Mouse (Mus musculus) C2C12 (cell line): ENCODE results near the gene Ube2l3. TPM values are rescaled to one million over a fixed set of nuclear protein-coding genes. Genes with fewer than 3 reads are reported as not detected.

ENCODE experiments used
- H3K27me3 ChIP-seq: one replicate; pipeline ENCODE4 v1.6.1; 2011; ENCODE audit not compliant: control insufficient read depth, insufficient read depth, insufficient read length
- H3K36me3 ChIP-seq: one replicate; pipeline ENCODE4 v1.6.1; 2011; ENCODE audit not compliant: control insufficient read depth, insufficient read depth
- H3K4me3 ChIP-seq: one replicate; pipeline ENCODE4 v1.5.1; 2011; ENCODE audit warnings: mild to moderate bottlenecking, control low read depth; ENCODE audit not compliant: poor library complexity, insufficient read depth, severe bottlenecking
- H3K79me2 ChIP-seq: one replicate; pipeline ENCODE4 v1.6.1; 2011; ENCODE audit not compliant: control insufficient read depth, insufficient read depth
- H3K79me3 ChIP-seq: one replicate; pipeline ENCODE4 v1.6.1; 2011; ENCODE audit warnings: low read depth, control low read depth
- H3ac ChIP-seq: one replicate; pipeline ENCODE3; 2011; ENCODE audit warnings: low read depth; ENCODE audit not compliant: control insufficient read depth, insufficient read length
- CEBPB ChIP-seq: IDR thresholded peaks from one replicate; pipeline ENCODE4 v1.6.1; 2011; ENCODE audit warnings: low read depth, mild to moderate bottlenecking, control low read depth, moderate library complexity
- CTCF ChIP-seq: IDR thresholded peaks from one replicate; pipeline ENCODE4 v1.5.1; 2011; ENCODE audit not compliant: control insufficient read depth, insufficient read depth, insufficient read length
- FOSL1 ChIP-seq: IDR thresholded peaks from one replicate; pipeline ENCODE4 v1.8.0; 2011; ENCODE audit warnings: mild to moderate bottlenecking, low read length; ENCODE audit not compliant: poor library complexity, insufficient read depth, severe bottlenecking
- MAX ChIP-seq: IDR thresholded peaks from one replicate; pipeline ENCODE4 v1.6.1; 2011; ENCODE audit warnings: mild to moderate bottlenecking, control low read depth
- MYOD1 ChIP-seq: IDR thresholded peaks from one replicate; pipeline ENCODE4 v1.6.1; 2011; ENCODE audit warnings: low read depth; ENCODE audit not compliant: control insufficient read depth, insufficient read length
- MYOG ChIP-seq: IDR thresholded peaks from one replicate; pipeline ENCODE4 v1.6.1; 2011; ENCODE audit not compliant: control insufficient read depth, insufficient read length; ENCODE audit errors: extremely low read depth
- USF1 ChIP-seq: IDR thresholded peaks from one replicate; pipeline ENCODE4 v1.6.1; 2011; ENCODE audit warnings: low read depth, mild to moderate bottlenecking, control low read depth, moderate library complexity
- polyA plus RNA-seq: library from polyadenylated mRNA; unstranded; fragments of >200 nt; fragmentation: generic; extraction: Trizol; gene quantifications from one replicate; pipeline ENCODE4 v1.2.1, GENCODE M21; 2012; ENCODE audit warnings: missing spikeins

Ube2l3 gene
- polyA plus RNA-seq, 1 experiment, result 135 TPM

- TF ChIP-seq USF1, result no peak
- TF ChIP-seq MYOG, result no peak
- no peak for TF ChIP-seq MAX
- no peak for TF ChIP-seq FOSL1
- TF ChIP-seq CEBPB, result no peak
- no peak for TF ChIP-seq CTCF
- no peak for TF ChIP-seq MYOD1
- Histone ChIP-seq H3K79me2 (no peaks in the 10 kb centered on the region), H3ac (no peak overlapping the region), H3K27me3 (no peaks in the 10 kb centered on the region), H3K79me3 (no peaks in the 10 kb centered on the region), H3K36me3 (peaks cover 14% of the 10 kb centered on the region), H3K4me3 (peak overlapping the region; percentile 11)
These were observed 54.4 kb downstream of the Ube2l3 start for GRCm38 (mm10) chr16:17148084-17148483.

DNA sequence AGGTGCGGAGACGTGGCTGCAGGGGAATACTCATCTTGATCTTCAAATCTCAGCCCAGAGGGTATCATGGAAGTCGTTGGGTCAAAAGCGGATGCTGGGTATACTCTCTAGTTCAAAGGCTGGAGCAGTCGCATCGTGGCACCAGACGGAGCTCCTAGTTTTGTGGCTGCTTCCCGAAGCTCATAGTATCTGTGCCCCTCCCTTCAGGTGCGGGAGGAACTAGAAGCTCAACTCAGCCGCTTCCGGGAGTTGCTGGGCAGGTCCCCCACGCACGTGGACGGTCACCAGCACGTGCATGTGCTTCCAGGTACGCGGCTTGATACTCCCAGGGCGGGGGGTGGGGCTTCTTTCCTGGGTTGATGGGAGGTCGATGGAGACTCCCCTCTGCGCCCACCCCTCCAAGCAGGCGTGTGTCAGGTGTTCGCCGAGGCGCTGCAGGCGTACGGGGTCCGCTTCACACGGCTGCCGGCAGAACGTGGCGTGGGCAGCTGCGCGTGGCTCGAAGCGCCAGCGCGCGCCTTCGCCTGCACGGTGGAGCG lies 55.0 kb downstream of the Ube2l3 start:
- Histone ChIP-seq H3K79me2 (no peaks in the 10 kb centered on the region), H3K79me3 (no peaks in the 10 kb centered on the region), H3K27me3 (no peaks in the 10 kb centered on the region), H3ac (peak overlapping the region; percentile 61), H3K4me3 (peak overlapping the region; percentile 36), H3K36me3 (peaks cover 8% of the 10 kb centered on the region)
- TF ChIP-seq CTCF (no peak), CEBPB (no peak), FOSL1 (no peak), MYOG (no peak), MYOD1 (no peak), USF1 (no peak), MAX (no peak)

GRCm38 (mm10) chr16:17146772-17147235 lies 55.6 kb downstream of the Ube2l3 start, which contains the start of gene Ccdc116:
Gene Ccdc116, minus strand, starts transcription at chr16:17147229.
- Histone ChIP-seq H3K79me3 (no peaks in the 10 kb centered on the region), H3K27me3 (no peaks in the 10 kb centered on the region), H3K79me2 (no peaks in the 10 kb centered on the region), H3K4me3 (peak within 1 kb of the TSS; percentile 36), H3ac (peak within 1 kb of the TSS; percentile 61), H3K36me3 (peaks cover 3% of the 10 kb centered on the region)
- no peak for TF ChIP-seq CEBPB
- TF ChIP-seq USF1, result no peak
- TF ChIP-seq MYOD1, result no peak
- peak; percentile 13 for TF ChIP-seq CTCF
- TF ChIP-seq MAX, result peak; percentile 76
- TF ChIP-seq MYOG, result no peak
- no peak for TF ChIP-seq FOSL1

DNA sequence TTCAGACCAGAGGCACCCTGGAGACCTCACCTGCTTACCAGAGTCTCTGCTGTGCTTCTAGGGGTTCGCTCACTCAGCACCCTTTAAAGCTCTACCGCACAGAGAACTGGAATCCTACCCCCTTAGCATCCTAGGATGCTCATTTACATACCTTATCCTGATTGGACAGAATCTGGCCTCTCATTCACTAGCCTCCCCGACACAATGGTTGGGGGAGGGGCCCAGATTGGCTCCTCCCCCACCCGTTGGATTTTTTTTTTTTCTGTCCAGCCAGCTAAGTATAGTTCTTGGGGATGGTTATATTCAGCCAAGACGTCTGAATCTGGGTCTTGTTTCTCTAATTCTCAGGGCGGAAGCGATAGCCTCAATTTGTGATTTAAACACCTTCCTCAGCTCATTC lies 58.1 kb downstream of the Ube2l3 start, which contains the start of gene Ydjc:
Gene Ydjc, plus strand, starts transcription at position 283 of the 400 bp plus-strand sequence.
- Histone ChIP-seq H3K36me3 (no peaks in the 10 kb centered on the region), H3K4me3 (no peak within 1 kb of the TSS), H3ac (no peak within 1 kb of the TSS), H3K27me3 (no peaks in the 10 kb centered on the region), H3K79me2 (no peaks in the 10 kb centered on the region), H3K79me3 (no peaks in the 10 kb centered on the region)
- no peak for TF ChIP-seq MYOG
- no peak for TF ChIP-seq MYOD1
- no peak for TF ChIP-seq USF1
- TF ChIP-seq CEBPB, result no peak
- TF ChIP-seq CTCF, result no peak
- no peak for TF ChIP-seq MAX
- TF ChIP-seq FOSL1, result no peak

- Histone ChIP-seq H3K79me3 (no peaks in the 10 kb centered on the region), H3ac (no peak overlapping the region), H3K27me3 (no peaks in the 10 kb centered on the region), H3K36me3 (no peaks in the 10 kb centered on the region), H3K79me2 (no peaks in the 10 kb centered on the region), H3K4me3 (no peak overlapping the region)
- TF ChIP-seq CEBPB (no peak), MYOG (no peak), USF1 (no peak), CTCF (no peak), MAX (no peak), MYOD1 (no peak), FOSL1 (no peak)
These were observed 65.1 kb downstream of the Ube2l3 start for GRCm38 (mm10) chr16:17137355-17137754.

GRCm38 (mm10) chr16:17132906-17133200 lies 69.6 kb downstream of the Ube2l3 start:
- Histone ChIP-seq H3K4me3 (peak overlapping the region; percentile 21), H3K79me2 (peaks cover 10% of the 10 kb centered on the region), H3K79me3 (no peaks in the 10 kb centered on the region), H3K27me3 (no peaks in the 10 kb centered on the region), H3K36me3 (no peaks in the 10 kb centered on the region), H3ac (no peak overlapping the region)
- TF ChIP-seq MAX, result no peak
- no peak for TF ChIP-seq USF1
- TF ChIP-seq MYOD1, result no peak
- TF ChIP-seq CTCF, result no peak
- TF ChIP-seq CEBPB, result no peak
- no peak for TF ChIP-seq FOSL1
- TF ChIP-seq MYOG, result no peak
